Mouse (Mus musculus) spleen, embryonic (tissue): ENCODE results near the gene Fyb.

ENCODE experiments used
- CTCF ChIA-PET: fragments of 350-600 bp; sonication (Branson Sonifier 250); formaldehyde crosslinking; loops from one replicate; lab custom pipeline; 2022; lab: Charles Lee

The Fyb gene

GRCm38 (mm10) chr15:6648757-6649403 lies 126.2 kb downstream of the Fyb start:
- CTCF ChIA-PET = no interaction called here

- CTCF ChIA-PET = no interaction called here
These were observed 130.4 kb downstream of the Fyb start for GRCm38 (mm10) chr15:6653046-6653445.

- CTCF ChIA-PET = no interaction called here
These were observed 135.4 kb downstream of the Fyb start for GRCm38 (mm10) chr15:6658081-6658480.

- CTCF ChIA-PET = no interaction called here
These were observed 139.3 kb downstream of the Fyb start for GRCm38 (mm10) chr15:6661951-6662350.

GRCm38 (mm10) chr15:6663991-6664390 lies 141.3 kb downstream of the Fyb start:
- CTCF ChIA-PET = no interaction called here

- CTCF ChIA-PET = no interaction called here
These were observed 143.4 kb downstream of the Fyb start for GRCm38 (mm10) chr15:6666072-6666471.

GRCm38 (mm10) chr15:6668793-6669437 lies 146.3 kb downstream of the Fyb start:
- CTCF ChIA-PET = no interaction called here

- CTCF ChIA-PET = no interaction called here
These were observed 155.8 kb downstream of the Fyb start for GRCm38 (mm10) chr15:6678479-6678878.

GRCm38 (mm10) chr15:6702164-6702563 lies 179.5 kb downstream of the Fyb start:
- CTCF ChIA-PET = no interaction called here

GRCm38 (mm10) chr15:6705351-6705901 lies 182.8 kb downstream of the Fyb start:
- CTCF ChIA-PET = no interaction called here

- CTCF ChIA-PET = interaction anchor here (0.6 to 0.7 kb wide), 2 partner anchors 10 to 298 kb away, joined by 3 read pairs; no protein-coding TSS in a partner anchor
These were observed 184.9 kb downstream of the Fyb start for GRCm38 (mm10) chr15:6707551-6707935.

- CTCF ChIA-PET = interaction anchor here (0.6 to 0.7 kb wide), 2 partner anchors 9 to 299 kb away, joined by 3 read pairs; no protein-coding TSS in a partner anchor
These were observed 185.4 kb downstream of the Fyb start, which contains the start of gene Rictor for GRCm38 (mm10) chr15:6707936-6708525. Gene Rictor (plus strand): TSS chr15:6708379.

- CTCF ChIA-PET = no interaction called here
These were observed 186.1 kb downstream of the Fyb start for GRCm38 (mm10) chr15:6708526-6709441.

GRCm38 (mm10) chr15:6709618-6710017 lies 187.0 kb downstream of the Fyb start:
- CTCF ChIA-PET = no interaction called here

GRCm38 (mm10) chr15:6710341-6710740 lies 187.7 kb downstream of the Fyb start:
- CTCF ChIA-PET = interaction anchor here (0.6 kb wide), 1 partner anchor 1564 kb away, joined by 3 read pairs; no protein-coding TSS in a partner anchor

GRCm38 (mm10) chr15:6711226-6711625 lies 188.6 kb downstream of the Fyb start:
- CTCF ChIA-PET = no interaction called here
